Mouse (Mus musculus) heart, embryonic 15.5 days (tissue): ENCODE results near the gene Trim11. TPM values are rescaled to one million over a fixed set of nuclear protein-coding genes. Genes with fewer than 3 reads are reported as not detected.

Experiments used
- ATAC-seq: fragments of 200-750 bp; cut with Nextera tagmentation; replicated peaks from 2 replicates; pipeline ENCODE4 v1.8.0; 2017; ENCODE audit warnings: low read depth, moderate TSS enrichment; ENCODE audit not compliant: insufficient number of reproducible peaks, insufficient read depth, low FRiP score
- H3K27ac ChIP-seq: fragments of 300-500 bp; sonication (generic); 2 replicates; pipeline ENCODE4 v1.5.1; 2015; ENCODE audit warnings: mild to moderate bottlenecking, inconsistent platforms
- H3K27me3 ChIP-seq: fragments of 300-500 bp; sonication (generic); 2 replicates; pipeline ENCODE4 v1.6.1; 2015; ENCODE audit warnings: inconsistent platforms
- H3K36me3 ChIP-seq: fragments of 300-500 bp; sonication (generic); 2 replicates; pipeline ENCODE4 v1.6.1; 2015; ENCODE audit warnings: mild to moderate bottlenecking, inconsistent platforms
- H3K4me1 ChIP-seq: fragments of 300-500 bp; sonication (generic); replicated peaks from 2 replicates; pipeline ENCODE4 v1.6.1; 2015; ENCODE audit warnings: inconsistent platforms
- H3K4me2 ChIP-seq: fragments of 300-500 bp; sonication (generic); 2 replicates; pipeline ENCODE4 v1.6.1; 2015; ENCODE audit warnings: inconsistent platforms, mild to moderate bottlenecking, moderate library complexity
- H3K4me3 ChIP-seq: fragments of 300-500 bp; sonication (generic); 2 replicates; pipeline ENCODE4 v1.5.1; 2015; ENCODE audit warnings: mild to moderate bottlenecking, inconsistent platforms
- H3K9ac ChIP-seq: fragments of 300-500 bp; sonication (generic); 2 replicates; pipeline ENCODE4 v1.6.1; 2015; ENCODE audit warnings: mild to moderate bottlenecking, inconsistent platforms
- H3K9me3 ChIP-seq: fragments of 300-500 bp; sonication (generic); replicated peaks from 2 replicates; pipeline ENCODE4 v1.6.1; 2016; ENCODE audit warnings: inconsistent platforms
- WGBS: fragments of 180-500 bp; shearing (Covaris S2); methylation state at CpG from one replicate; pipeline ENCODE4 v1.1.7; 2015; ENCODE audit warnings: mixed read lengths; 5-methylcytosine and 5-hydroxymethylcytosine counted together
- polyA plus RNA-seq: library from polyadenylated mRNA; unstranded; fragments of >200 nt; fragmentation: Nextera tagmentation; extraction: Ambion mirVana; gene quantifications from 2 replicates; pipeline ENCODE4 v1.2.1, GENCODE M21; 2015

Trim11 gene
- polyA plus RNA-seq, 1 experiment from 2014 or later, result 26.9 TPM

- peak overlapping the region; percentile 59 for H3K4me2 ChIP-seq
- ATAC-seq, result no peak
- H3K4me1 ChIP-seq, result peaks cover 98% of the 10 kb centered on the region
Observed at GRCm38 (mm10) chr11:58995807-58996370, 18.0 kb downstream of the Trim11 start.

GRCm38 (mm10) chr11:58997541-58997940 is 19.6 kb downstream of the Trim11 start:
- Histone ChIP-seq H3K27me3 (peaks cover 12% of the 10 kb centered on the region), H3K36me3 (peaks cover 4% of the 10 kb centered on the region; the same call in 1 of the 2 replicates), H3K4me1 (peaks cover 97% of the 10 kb centered on the region), H3K4me3 (peak overlapping the region; percentile 45), H3K4me2 (peak overlapping the region; percentile 59), H3K27ac (peak overlapping the region; percentile 90), H3K9me3 (no peaks in the 10 kb centered on the region), H3K9ac (0 out of 2 replicates have a peak overlapping the region, but pooled peaks have one; percentile 54)
- ATAC-seq, result no peak
- WGBS, result 50% methylated on average over 5 of the region's 5 CpGs

More at GRCm38 (mm10) chr11:58995807-58996370, 18.0 kb downstream of the Trim11 start:
- no peaks in the 10 kb centered on the region for H3K9me3 ChIP-seq
- no peak overlapping the region for H3K4me3 ChIP-seq
- H3K36me3 ChIP-seq, result peaks cover 4% of the 10 kb centered on the region; the same call in 1 of the 2 replicates
- WGBS, result 51% methylated on average over 12 of the region's 12 CpGs
- H3K27me3 ChIP-seq, result peaks cover 12% of the 10 kb centered on the region
- no peak overlapping the region for H3K27ac ChIP-seq
- peak overlapping the region; percentile 20; the same call in 1 of the 2 replicates for H3K9ac ChIP-seq

GRCm38 (mm10) chr11:58999158-58999557 is 21.3 kb downstream of the Trim11 start:
- peak; percentile 68 for ATAC-seq
- Histone ChIP-seq H3K4me2 (peak overlapping the region; percentile 59), H3K27ac (peak overlapping the region; percentile 90), H3K4me3 (peak overlapping the region; percentile 45), H3K36me3 (peaks cover 4% of the 10 kb centered on the region; the same call in 1 of the 2 replicates), H3K4me1 (peaks cover 88% of the 10 kb centered on the region), H3K27me3 (peaks cover 8% of the 10 kb centered on the region), H3K9ac (peak overlapping the region; percentile 54), H3K9me3 (no peaks in the 10 kb centered on the region)
- WGBS, result 19% methylated on average over 11 of the region's 11 CpGs

- H3K9me3 ChIP-seq, result no peaks in the 10 kb centered on the region
- peak overlapping the region; percentile 59 for H3K4me2 ChIP-seq
- H3K9ac ChIP-seq, result peak overlapping the region; percentile 54; the same call in 1 of the 2 replicates
- ATAC-seq, result no peak
- H3K4me3 ChIP-seq, result peak overlapping the region; percentile 45
- 85% methylated on average over 6 of the region's 6 CpGs for WGBS
- H3K4me1 ChIP-seq, result peaks cover 81% of the 10 kb centered on the region
- peak overlapping the region; percentile 90 for H3K27ac ChIP-seq
- peaks cover 4% of the 10 kb centered on the region; the same call in 1 of the 2 replicates for H3K36me3 ChIP-seq
- peaks cover 5% of the 10 kb centered on the region for H3K27me3 ChIP-seq
Observed at GRCm38 (mm10) chr11:58999830-59000229, 21.9 kb downstream of the Trim11 start.

GRCm38 (mm10) chr11:59000635-59001034 is 22.7 kb downstream of the Trim11 start:
- H3K4me2 ChIP-seq, result peak overlapping the region; percentile 59
- ATAC-seq, result no peak
- H3K27me3 ChIP-seq, result no peaks in the 10 kb centered on the region
- peaks cover 4% of the 10 kb centered on the region; the same call in 1 of the 2 replicates for H3K36me3 ChIP-seq
- no peaks in the 10 kb centered on the region for H3K9me3 ChIP-seq
- peak overlapping the region; percentile 54 for H3K9ac ChIP-seq
- peak overlapping the region; percentile 90 for H3K27ac ChIP-seq
- H3K4me1 ChIP-seq, result peaks cover 73% of the 10 kb centered on the region
- 87% methylated on average over 21 of the region's 21 CpGs for WGBS
- H3K4me3 ChIP-seq, result peak overlapping the region; percentile 45

- no peaks in the 10 kb centered on the region for H3K9me3 ChIP-seq
- 32% methylated on average over 7 of the region's 7 CpGs for WGBS
- no peaks in the 10 kb centered on the region for H3K27me3 ChIP-seq
- peak overlapping the region; percentile 47 for H3K4me3 ChIP-seq
- ATAC-seq, result peak; percentile 80
- H3K4me1 ChIP-seq, result peaks cover 54% of the 10 kb centered on the region
- H3K4me2 ChIP-seq, result peak overlapping the region; percentile 59
- H3K36me3 ChIP-seq, result no peaks in the 10 kb centered on the region
- H3K27ac ChIP-seq, result peak overlapping the region; percentile 90
- H3K9ac ChIP-seq, result peak overlapping the region; percentile 59
Observed at GRCm38 (mm10) chr11:59002327-59003079, 24.6 kb downstream of the Trim11 start.

- ATAC-seq, result no peak
- no peaks in the 10 kb centered on the region for H3K36me3 ChIP-seq
- no peak overlapping the region for H3K9ac ChIP-seq
Observed at GRCm38 (mm10) chr11:59015052-59015451, 37.2 kb downstream of the Trim11 start.

GRCm38 (mm10) chr11:59026411-59026810 is 48.5 kb downstream of the Trim11 start:
- H3K27ac ChIP-seq, result no peak overlapping the region
- no peak for ATAC-seq
- WGBS, result 66% methylated on average over 6 of the region's 6 CpGs
- no peak overlapping the region for H3K9ac ChIP-seq
- H3K4me1 ChIP-seq, result no peaks in the 10 kb centered on the region
- H3K27me3 ChIP-seq, result no peaks in the 10 kb centered on the region
- H3K4me2 ChIP-seq, result no peak overlapping the region
- H3K9me3 ChIP-seq, result no peaks in the 10 kb centered on the region
- H3K36me3 ChIP-seq, result peaks cover 50% of the 10 kb centered on the region
- H3K4me3 ChIP-seq, result no peak overlapping the region

More at GRCm38 (mm10) chr11:59015052-59015451, 37.2 kb downstream of the Trim11 start:
- WGBS, result 39% methylated on average over 9 of the region's 9 CpGs
- no peak overlapping the region for H3K4me2 ChIP-seq
- H3K27ac ChIP-seq, result no peak overlapping the region
- H3K4me1 ChIP-seq, result peaks cover 11% of the 10 kb centered on the region
- no peak overlapping the region for H3K4me3 ChIP-seq
- H3K9me3 ChIP-seq, result no peaks in the 10 kb centered on the region
- H3K27me3 ChIP-seq, result no peaks in the 10 kb centered on the region

GRCm38 (mm10) chr11:59029003-59029402 is 51.1 kb downstream of the Trim11 start:
- H3K36me3 ChIP-seq, result peaks cover 67% of the 10 kb centered on the region
- 88% methylated on average over 13 of the region's 13 CpGs for WGBS

More at GRCm38 (mm10) chr11:59029003-59029402, 51.1 kb downstream of the Trim11 start:
- no peak overlapping the region for H3K4me2 ChIP-seq
- no peaks in the 10 kb centered on the region for H3K9me3 ChIP-seq
- no peaks in the 10 kb centered on the region for H3K27me3 ChIP-seq
- no peak overlapping the region for H3K9ac ChIP-seq
- H3K4me3 ChIP-seq, result no peak overlapping the region
- H3K4me1 ChIP-seq, result no peaks in the 10 kb centered on the region
- no peak for ATAC-seq
- H3K27ac ChIP-seq, result no peak overlapping the region
